Mouse (Mus musculus): ENCODE data around the gene Ankrd44.

The Ankrd44 gene

GRCm38 (mm10) chr1:54713231-54714173 lies 212.7 kb downstream of the Ankrd44 start:
- no peak for DNase-seq (ENCODE audit: low read depth in 2 of 2, low spot score in 2 of 2)

DNA sequence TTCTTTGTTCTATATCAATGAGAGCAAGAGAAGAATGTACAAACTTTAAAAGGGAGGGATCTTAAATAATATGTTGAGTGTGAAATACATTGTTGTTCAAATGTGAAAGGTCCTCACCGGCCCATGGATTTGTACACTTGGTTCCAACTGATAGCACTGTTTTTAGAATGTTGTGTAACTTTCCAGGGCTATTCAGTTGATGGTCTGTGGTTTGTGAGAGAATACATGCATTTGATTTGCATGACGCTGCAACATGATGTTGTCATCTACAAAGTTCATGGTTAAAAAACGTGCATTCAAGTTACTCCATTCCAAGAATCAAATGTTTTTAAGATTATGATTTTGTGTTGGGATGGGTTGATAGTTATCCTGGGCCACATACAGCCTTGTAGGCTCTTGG lies 214.6 kb downstream of the Ankrd44 start:
- no peak for DNase-seq (ENCODE audit: low read depth in 2 of 2, low spot score in 2 of 2)

GRCm38 (mm10) chr1:54710550-54710949 lies 215.6 kb downstream of the Ankrd44 start:
- no peak for DNase-seq (ENCODE audit: low read depth in 2 of 2, low spot score in 2 of 2)

- DNase-seq (ENCODE audit: low read depth in 2 of 2, low spot score in 2 of 2): no peak
Observed at GRCm38 (mm10) chr1:54707888-54708565, 218.2 kb downstream of the Ankrd44 start.

GRCm38 (mm10) chr1:54707036-54707887 lies 218.9 kb downstream of the Ankrd44 start:
- no peak for DNase-seq (ENCODE audit: low read depth in 2 of 2, low spot score in 2 of 2)

GRCm38 (mm10) chr1:54706621-54707020 lies 219.6 kb downstream of the Ankrd44 start:
- DNase-seq (ENCODE audit: low read depth in 2 of 2, low spot score in 2 of 2): no peak

GRCm38 (mm10) chr1:54703466-54703865 lies 222.7 kb downstream of the Ankrd44 start:
- no peak for DNase-seq (ENCODE audit: low read depth in 2 of 2, low spot score in 2 of 2)

DNA sequence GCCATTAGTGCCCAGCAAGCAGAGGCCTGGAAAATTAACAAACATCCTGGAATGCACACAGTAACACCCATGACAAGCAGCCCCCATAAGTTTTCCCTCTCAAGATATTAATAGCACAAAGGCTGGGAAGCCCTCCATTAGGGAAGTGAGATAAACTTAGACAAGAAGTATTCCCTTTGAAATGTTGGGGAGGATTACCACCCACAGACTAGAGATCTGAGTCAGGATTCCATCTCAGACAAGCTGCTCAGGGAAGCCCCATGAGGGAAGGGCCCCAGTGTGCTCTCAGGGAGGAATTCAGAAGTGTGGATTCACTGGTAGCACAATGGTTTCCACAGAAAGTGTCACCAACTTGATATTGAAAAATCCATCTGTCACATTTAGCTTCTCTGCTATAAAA lies 223.3 kb downstream of the Ankrd44 start:
- no peak for DNase-seq (ENCODE audit: low read depth in 2 of 2, low spot score in 2 of 2)

- no peak for DNase-seq (ENCODE audit: low read depth in 2 of 2, low spot score in 2 of 2)
Observed at GRCm38 (mm10) chr1:54695396-54695795, 230.8 kb downstream of the Ankrd44 start.

GRCm38 (mm10) chr1:54691824-54692223 lies 234.4 kb downstream of the Ankrd44 start:
- no peak for DNase-seq (ENCODE audit: low read depth in 2 of 2, low spot score in 2 of 2)

DNA sequence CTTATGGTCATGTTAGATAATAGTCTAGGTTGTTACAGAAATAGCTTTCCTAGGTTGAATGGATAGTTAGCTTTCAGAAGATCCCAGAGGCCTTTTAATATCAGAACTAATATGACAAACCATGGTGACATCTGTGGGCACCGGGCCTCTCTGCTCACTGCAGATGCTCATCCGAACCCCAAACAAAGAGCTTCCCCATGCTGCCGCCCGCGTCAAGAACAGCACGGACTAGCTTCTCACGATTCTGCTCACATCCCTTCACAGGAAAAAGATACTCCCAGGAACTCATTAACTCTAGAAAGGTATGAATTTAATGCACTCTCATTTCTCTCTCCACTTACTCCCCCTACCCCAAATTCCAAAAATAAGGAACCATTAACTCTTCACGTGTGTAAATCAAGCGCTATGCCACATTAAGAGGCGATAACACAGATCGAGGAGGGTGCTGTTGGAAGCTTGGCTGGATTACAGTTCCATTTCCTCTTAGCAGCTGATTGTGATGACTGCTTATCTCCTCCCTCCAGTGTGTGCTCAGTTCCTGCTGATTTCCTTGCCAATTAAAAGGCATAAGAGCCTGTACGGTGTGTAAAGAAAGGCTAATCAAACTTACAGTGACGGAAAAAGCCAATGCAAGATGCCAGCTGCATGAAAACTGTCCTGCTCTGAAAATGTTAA lies 235.8 kb downstream of the Ankrd44 start:
- DNase-seq (ENCODE audit: low read depth in 2 of 2, low spot score in 2 of 2): no peak

DNA sequence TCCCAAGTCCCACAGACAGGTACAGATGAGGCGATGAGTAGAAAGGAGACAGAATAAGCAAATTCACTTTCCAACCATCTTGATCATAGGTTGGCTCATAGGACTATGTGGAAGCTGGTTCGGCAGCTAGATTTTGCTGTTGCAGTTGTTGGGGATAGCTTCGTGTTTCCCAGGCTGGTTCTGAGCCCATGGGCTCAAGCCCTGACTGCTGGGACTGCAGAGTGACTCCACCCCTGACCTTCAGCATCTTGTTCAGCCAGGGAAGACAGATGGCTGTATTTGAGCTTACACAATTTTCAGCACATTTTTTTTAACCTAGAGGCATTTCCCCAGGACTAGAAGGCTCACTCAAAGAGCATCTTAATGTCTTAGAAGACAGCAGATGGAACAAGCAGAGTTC lies 237.7 kb downstream of the Ankrd44 start:
- DNase-seq (ENCODE audit: low read depth in 2 of 2, low spot score in 2 of 2): no peak

- DNase-seq (ENCODE audit: low read depth in 2 of 2, low spot score in 2 of 2): no peak
Observed at GRCm38 (mm10) chr1:54684316-54684715, 241.9 kb downstream of the Ankrd44 start.

- no peak for DNase-seq (ENCODE audit: low read depth in 2 of 2, low spot score in 2 of 2)
Observed at GRCm38 (mm10) chr1:54679556-54679955, 246.6 kb downstream of the Ankrd44 start.

DNA sequence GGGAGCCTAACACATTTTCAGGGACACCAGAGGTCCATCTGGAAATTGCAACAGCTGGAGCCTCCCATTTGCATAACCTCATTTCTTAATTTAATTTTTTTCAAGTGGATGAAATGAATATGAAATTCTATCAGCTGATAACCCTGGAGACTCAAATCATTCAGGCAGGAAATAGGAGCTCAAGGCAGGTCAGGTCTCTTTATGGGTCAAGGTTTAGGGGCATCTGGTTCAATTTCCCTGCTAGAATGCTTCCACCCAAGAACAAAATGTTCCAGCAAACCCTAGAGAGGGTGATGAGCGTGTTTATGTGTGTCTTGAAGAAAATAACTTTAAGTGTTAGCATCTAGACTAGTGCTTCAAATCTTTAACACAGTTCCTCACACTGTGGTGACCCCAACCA lies 248.2 kb downstream of the Ankrd44 start:
- no peak for DNase-seq (ENCODE audit: low read depth in 2 of 2, low spot score in 2 of 2)

GRCm38 (mm10) chr1:54675478-54675877 lies 250.7 kb downstream of the Ankrd44 start:
- DNase-seq (ENCODE audit: low read depth in 2 of 2, low spot score in 2 of 2): no peak

DNA sequence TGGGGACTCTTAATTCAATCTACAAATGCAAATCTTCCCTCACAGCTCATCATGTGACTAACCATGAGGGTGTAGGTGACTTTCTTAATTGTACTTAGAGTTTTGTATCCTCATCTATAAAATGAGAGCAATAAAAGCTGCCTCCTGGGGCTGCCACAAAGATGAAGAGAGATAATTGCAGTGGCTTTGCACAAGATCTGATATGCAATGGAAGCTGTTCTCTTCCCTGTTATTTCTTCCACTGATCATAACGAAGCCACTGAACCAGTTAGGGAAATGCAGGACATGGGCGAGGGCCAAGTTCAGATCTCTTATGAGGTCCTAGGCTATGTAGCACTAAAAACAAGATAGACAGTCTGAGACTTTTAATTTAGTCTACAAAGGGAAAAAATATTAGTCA lies 258.2 kb downstream of the Ankrd44 start:
- no peak for DNase-seq (ENCODE audit: low read depth in 2 of 2, low spot score in 2 of 2)

DNA sequence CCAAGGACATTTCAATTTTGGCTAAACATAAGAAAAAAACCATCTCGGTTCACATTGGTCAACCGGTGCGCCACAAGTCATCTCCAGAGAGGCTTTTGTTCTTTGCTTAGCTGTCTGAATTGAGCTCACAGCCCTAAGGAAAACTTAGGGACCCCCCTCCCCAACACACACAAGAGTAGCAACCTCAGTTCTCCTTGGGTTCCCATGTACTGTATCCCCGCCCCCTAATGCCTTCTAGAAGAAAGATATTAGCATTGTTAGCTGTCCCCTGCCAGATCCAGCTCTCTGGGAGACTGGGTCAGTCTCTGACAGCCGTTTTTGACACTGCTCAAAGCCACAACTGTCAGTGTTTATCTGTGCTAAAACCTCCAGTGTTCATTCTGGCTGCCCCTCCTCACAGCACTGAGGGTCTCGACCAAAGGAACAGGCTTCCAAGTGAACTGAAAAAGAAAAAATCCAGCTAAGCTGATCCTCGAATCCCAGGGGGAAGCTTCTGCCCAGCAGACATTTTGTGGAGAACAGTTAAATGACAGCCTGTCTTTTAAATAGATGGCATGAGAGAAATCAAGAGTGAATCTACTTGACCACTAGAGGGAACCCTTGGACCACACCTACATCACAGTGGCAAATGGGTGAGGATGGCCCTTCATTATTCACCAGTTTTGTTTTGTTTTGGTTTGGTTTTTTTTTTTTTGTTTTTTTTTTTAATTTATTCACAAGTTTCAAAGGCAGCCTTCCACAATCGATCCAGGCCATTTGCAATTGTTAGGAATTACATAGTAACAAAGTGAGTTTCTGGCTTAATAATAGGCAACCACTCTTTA lies 260.4 kb downstream of the Ankrd44 start:
- DNase-seq (ENCODE audit: low read depth in 2 of 2, low spot score in 2 of 2): peak in 1 of 2 experiments; percentile 43

GRCm38 (mm10) chr1:54665095-54665494 lies 261.1 kb downstream of the Ankrd44 start:
- no peak for DNase-seq (ENCODE audit: low read depth in 2 of 2, low spot score in 2 of 2)

DNA sequence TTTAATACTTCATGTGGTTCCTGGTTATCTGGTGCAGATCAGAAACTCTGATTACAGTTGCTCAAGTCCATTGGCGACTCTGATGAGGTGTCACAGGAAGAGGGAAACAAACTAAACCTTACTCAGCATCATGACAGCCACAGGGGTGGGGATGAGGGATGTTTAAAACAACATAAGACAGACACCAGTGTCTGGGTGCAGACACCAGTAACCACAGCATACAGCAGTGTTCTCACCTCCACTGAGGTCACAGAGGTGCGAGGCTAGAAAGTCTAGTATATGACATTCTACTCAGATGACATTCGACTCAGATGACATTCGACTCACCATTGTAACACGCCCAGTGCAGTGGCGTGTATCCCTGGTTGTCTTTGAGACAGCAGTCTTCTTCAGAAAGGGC lies 265.5 kb downstream of the Ankrd44 start:
- DNase-seq (ENCODE audit: low read depth in 2 of 2, low spot score in 2 of 2): no peak
